Mouse (Mus musculus): ENCODE results near the gene Hspa13.
A peak's percentile ranks its signal among the peaks of the same experiment; 100 is the strongest.

Hspa13 gene

GRCm38 (mm10) chr16:75766388-75767249, at the start of gene Hspa13:
Gene Hspa13, minus strand, starts transcription at chr16:75767104.
- DNase-seq (ENCODE audit: low spot score): peak; percentile 99

GRCm38 (mm10) chr16:75779271-75779670, 12.4 kb upstream of the Hspa13 start:
- DNase-seq (ENCODE audit: low spot score): peak; percentile 32

- DNase-seq (ENCODE audit: low spot score): peak; percentile 9
Measured at GRCm38 (mm10) chr16:75773222-75773621, 6.3 kb upstream of the Hspa13 start.

- no peak for DNase-seq (ENCODE audit: low spot score)
Measured at GRCm38 (mm10) chr16:75767250-75768002, 522 bp upstream of the Hspa13 start.

GRCm38 (mm10) chr16:75752876-75753275, 14.0 kb downstream of the Hspa13 start:
- no peak for DNase-seq (ENCODE audit: low spot score)

- no peak for DNase-seq (ENCODE audit: low spot score)
Measured at GRCm38 (mm10) chr16:75750103-75750502, 16.8 kb downstream of the Hspa13 start.

GRCm38 (mm10) chr16:75748926-75749325, 18.0 kb downstream of the Hspa13 start:
- DNase-seq (ENCODE audit: low spot score): no peak

GRCm38 (mm10) chr16:75744014-75744413, 22.9 kb downstream of the Hspa13 start:
- no peak for DNase-seq (ENCODE audit: low spot score)

- no peak for DNase-seq (ENCODE audit: low spot score)
Measured at GRCm38 (mm10) chr16:75717405-75718173, 49.3 kb downstream of the Hspa13 start.

GRCm38 (mm10) chr16:75696176-75696575, 70.7 kb downstream of the Hspa13 start:
- DNase-seq (ENCODE audit: low spot score): peak; percentile 63
